Mouse (Mus musculus) myocyte (in vitro differentiated cells): ENCODE results near the gene Rsph3a. TPM values are rescaled to one million over a fixed set of nuclear protein-coding genes. Genes with fewer than 3 reads are reported as not detected.

Source experiments
- polyA plus RNA-seq: library from polyadenylated mRNA; unstranded; fragments of >200 nt; fragmentation: generic; extraction: Trizol; gene quantifications from one replicate; pipeline ENCODE4 v1.2.1, GENCODE M21; 2012; ENCODE audit warnings: missing spikeins

The Rsph3a gene
- polyA plus RNA-seq, 1 experiment = 53.7 TPM

Other genes with a start within 250 kb of the Rsph3a start
- gene Fndc1, start 118.3 kb upstream of the Rsph3a start, polyA plus RNA-seq = 6.2 TPM
- gene Tagap, start 19.6 kb upstream of the Rsph3a start, polyA plus RNA-seq = 1.0 TPM
- not detected for gene Gm49673, start 202.2 kb downstream of the Rsph3a start, polyA plus RNA-seq
- 151 TPM for gene Rnaset2a, start 202.5 kb downstream of the Rsph3a start, polyA plus RNA-seq
- 5.3 TPM for gene Fgfr1op, start 219.9 kb downstream of the Rsph3a start, polyA plus RNA-seq